Mouse (Mus musculus): ENCODE results near the gene Hmcn1. TPM values are rescaled to one million over a fixed set of nuclear protein-coding genes. Genes with fewer than 3 reads are reported as not detected.

Hmcn1 gene
- polyA plus RNA-seq, 1 experiment from 2014 or later = 2.0 TPM

- no peaks in the 10 kb centered on the region for H3K9me3 ChIP-seq (replicated peaks; ENCODE audit: control insufficient read depth, low read length, poor library complexity, severe bottlenecking)
- WGBS = 71% methylated on average over 8 of the region's 8 CpGs
- H3K4me1 ChIP-seq (ENCODE audit: control insufficient read depth, insufficient read depth, low read length) = no peaks in the 10 kb centered on the region
- no peaks in the 10 kb centered on the region for H3K27me3 ChIP-seq (ENCODE audit: control insufficient read depth, insufficient read depth, low read depth, low read length)
- no peaks in the 10 kb centered on the region for H3K36me3 ChIP-seq (ENCODE audit: control insufficient read depth, insufficient read depth, low read length)
- H3K4me3 ChIP-seq (ENCODE audit: low read depth, low read length) = no peak overlapping the region
- ATAC-seq = no peak
- H3K27ac ChIP-seq (ENCODE audit: low read length) = no peak overlapping the region
- no peak overlapping the region for H3K9ac ChIP-seq (ENCODE audit: low read depth, low read length)
- H3K4me2 ChIP-seq (ENCODE audit: low read length) = no peak overlapping the region
Measured at GRCm38 (mm10) chr1:151001868-151002428, 8.7 kb upstream of the Hmcn1 start.

GRCm38 (mm10) chr1:151000714-151001113 lies 7.5 kb upstream of the Hmcn1 start:
- Histone ChIP-seq H3K36me3 (ENCODE audit: control insufficient read depth, insufficient read depth, low read length) (no peaks in the 10 kb centered on the region), H3K27me3 (ENCODE audit: control insufficient read depth, insufficient read depth, low read depth, low read length) (no peaks in the 10 kb centered on the region), H3K4me3 (ENCODE audit: low read depth, low read length) (no peak overlapping the region), H3K9me3 (replicated peaks; ENCODE audit: control insufficient read depth, low read length, poor library complexity, severe bottlenecking) (peaks cover 4% of the 10 kb centered on the region; the same call in 1 of the 2 replicates), H3K4me1 (ENCODE audit: control insufficient read depth, insufficient read depth, low read length) (no peaks in the 10 kb centered on the region), H3K4me2 (ENCODE audit: low read length) (no peak overlapping the region), H3K27ac (ENCODE audit: low read length) (no peak overlapping the region), H3K9ac (ENCODE audit: low read depth, low read length) (no peak overlapping the region)
- ATAC-seq = no peak
- 74% methylated on average over 13 of the region's 13 CpGs for WGBS

GRCm38 (mm10) chr1:150994612-150995011 lies 1.4 kb upstream of the Hmcn1 start:
- Histone ChIP-seq H3K36me3 (ENCODE audit: control insufficient read depth, insufficient read depth, low read length) (no peaks in the 10 kb centered on the region), H3K4me3 (ENCODE audit: low read depth, low read length) (no peak overlapping the region), H3K27ac (ENCODE audit: low read length) (no peak overlapping the region), H3K9ac (ENCODE audit: low read depth, low read length) (no peak overlapping the region), H3K4me1 (ENCODE audit: control insufficient read depth, insufficient read depth, low read length) (peaks cover 18% of the 10 kb centered on the region), H3K9me3 (replicated peaks; ENCODE audit: control insufficient read depth, low read length, poor library complexity, severe bottlenecking) (peaks cover 4% of the 10 kb centered on the region; the same call in 1 of the 2 replicates), H3K4me2 (ENCODE audit: low read length) (no peak overlapping the region), H3K27me3 (ENCODE audit: control insufficient read depth, insufficient read depth, low read depth, low read length) (peaks cover 3% of the 10 kb centered on the region; the same call in 1 of the 2 replicates)
- 80% methylated on average over 2 of the region's 2 CpGs for WGBS
- ATAC-seq = no peak

GRCm38 (mm10) chr1:150992711-150993161 lies 499 bp downstream of the Hmcn1 start:
- WGBS = under 1% methylated on average over 6 of the region's 6 CpGs
- ATAC-seq = peak; percentile 43

GRCm38 (mm10) chr1:150991745-150992554 lies 1.3 kb downstream of the Hmcn1 start:
- H3K9ac ChIP-seq (ENCODE audit: low read depth, low read length) = peak overlapping the region; percentile 51
- H3K27ac ChIP-seq (ENCODE audit: low read length) = no peak overlapping the region
- H3K4me1 ChIP-seq (ENCODE audit: control insufficient read depth, insufficient read depth, low read length) = peaks cover 18% of the 10 kb centered on the region
- WGBS = 8% methylated on average over 10 of the region's 10 CpGs
- H3K4me3 ChIP-seq (ENCODE audit: low read depth, low read length) = peak overlapping the region; percentile 50
- H3K9me3 ChIP-seq (replicated peaks; ENCODE audit: control insufficient read depth, low read length, poor library complexity, severe bottlenecking) = peaks cover 4% of the 10 kb centered on the region; the same call in 1 of the 2 replicates
- H3K36me3 ChIP-seq (ENCODE audit: control insufficient read depth, insufficient read depth, low read length) = no peaks in the 10 kb centered on the region
- peaks cover 3% of the 10 kb centered on the region; the same call in 1 of the 2 replicates for H3K27me3 ChIP-seq (ENCODE audit: control insufficient read depth, insufficient read depth, low read depth, low read length)
- peak overlapping the region; percentile 98 for H3K4me2 ChIP-seq (ENCODE audit: low read length)
- ATAC-seq = peak; percentile 49

More at GRCm38 (mm10) chr1:150992711-150993161, 499 bp downstream of the Hmcn1 start:
- Histone ChIP-seq H3K4me2 (ENCODE audit: low read length) (peak overlapping the region; percentile 98), H3K27ac (ENCODE audit: low read length) (no peak overlapping the region), H3K4me1 (ENCODE audit: control insufficient read depth, insufficient read depth, low read length) (peaks cover 18% of the 10 kb centered on the region), H3K27me3 (ENCODE audit: control insufficient read depth, insufficient read depth, low read depth, low read length) (peaks cover 3% of the 10 kb centered on the region; the same call in 1 of the 2 replicates), H3K4me3 (ENCODE audit: low read depth, low read length) (peak overlapping the region; percentile 50), H3K9ac (ENCODE audit: low read depth, low read length) (peak overlapping the region; percentile 65), H3K9me3 (replicated peaks; ENCODE audit: control insufficient read depth, low read length, poor library complexity, severe bottlenecking) (peaks cover 4% of the 10 kb centered on the region; the same call in 1 of the 2 replicates), H3K36me3 (ENCODE audit: control insufficient read depth, insufficient read depth, low read length) (no peaks in the 10 kb centered on the region)

GRCm38 (mm10) chr1:150984888-150985287 lies 8.3 kb downstream of the Hmcn1 start:
- WGBS = 47% methylated on average over 4 of the region's 4 CpGs
- Histone ChIP-seq H3K27me3 (ENCODE audit: control insufficient read depth, insufficient read depth, low read depth, low read length) (no peaks in the 10 kb centered on the region), H3K27ac (ENCODE audit: low read length) (no peak overlapping the region), H3K9ac (ENCODE audit: low read depth, low read length) (no peak overlapping the region), H3K36me3 (ENCODE audit: control insufficient read depth, insufficient read depth, low read length) (no peaks in the 10 kb centered on the region), H3K9me3 (replicated peaks; ENCODE audit: control insufficient read depth, low read length, poor library complexity, severe bottlenecking) (no peaks in the 10 kb centered on the region), H3K4me2 (ENCODE audit: low read length) (no peak overlapping the region), H3K4me3 (ENCODE audit: low read depth, low read length) (no peak overlapping the region), H3K4me1 (ENCODE audit: control insufficient read depth, insufficient read depth, low read length) (no peaks in the 10 kb centered on the region)
- ATAC-seq = no peak

GRCm38 (mm10) chr1:150984092-150984503 lies 9.1 kb downstream of the Hmcn1 start:
- H3K9ac ChIP-seq (ENCODE audit: low read depth, low read length) = no peak overlapping the region
- H3K27me3 ChIP-seq (ENCODE audit: control insufficient read depth, insufficient read depth, low read depth, low read length) = no peaks in the 10 kb centered on the region
- H3K4me1 ChIP-seq (ENCODE audit: control insufficient read depth, insufficient read depth, low read length) = no peaks in the 10 kb centered on the region
- WGBS = 92% methylated on average over 6 of the region's 6 CpGs
- H3K4me2 ChIP-seq (ENCODE audit: low read length) = no peak overlapping the region
- ATAC-seq = no peak
- no peaks in the 10 kb centered on the region for H3K36me3 ChIP-seq (ENCODE audit: control insufficient read depth, insufficient read depth, low read length)
- no peak overlapping the region for H3K27ac ChIP-seq (ENCODE audit: low read length)
- H3K4me3 ChIP-seq (ENCODE audit: low read depth, low read length) = no peak overlapping the region
- no peaks in the 10 kb centered on the region for H3K9me3 ChIP-seq (replicated peaks; ENCODE audit: control insufficient read depth, low read length, poor library complexity, severe bottlenecking)

GRCm38 (mm10) chr1:150978651-150979050 lies 14.6 kb downstream of the Hmcn1 start:
- 91% methylated on average over 3 of the region's 3 CpGs for WGBS
- Histone ChIP-seq H3K27ac (ENCODE audit: low read length) (no peak overlapping the region), H3K9me3 (replicated peaks; ENCODE audit: control insufficient read depth, low read length, poor library complexity, severe bottlenecking) (no peaks in the 10 kb centered on the region), H3K36me3 (ENCODE audit: control insufficient read depth, insufficient read depth, low read length) (no peaks in the 10 kb centered on the region), H3K4me3 (ENCODE audit: low read depth, low read length) (no peak overlapping the region), H3K4me2 (ENCODE audit: low read length) (no peak overlapping the region), H3K27me3 (ENCODE audit: control insufficient read depth, insufficient read depth, low read depth, low read length) (no peaks in the 10 kb centered on the region), H3K9ac (ENCODE audit: low read depth, low read length) (no peak overlapping the region), H3K4me1 (ENCODE audit: control insufficient read depth, insufficient read depth, low read length) (peaks cover 9% of the 10 kb centered on the region)
- no peak for ATAC-seq

GRCm38 (mm10) chr1:150976263-150976662 lies 17.0 kb downstream of the Hmcn1 start:
- Histone ChIP-seq H3K27ac (ENCODE audit: low read length) (peak overlapping the region; percentile 2), H3K4me3 (ENCODE audit: low read depth, low read length) (no peak overlapping the region), H3K27me3 (ENCODE audit: control insufficient read depth, insufficient read depth, low read depth, low read length) (no peaks in the 10 kb centered on the region), H3K4me1 (ENCODE audit: control insufficient read depth, insufficient read depth, low read length) (peaks cover 9% of the 10 kb centered on the region), H3K9me3 (replicated peaks; ENCODE audit: control insufficient read depth, low read length, poor library complexity, severe bottlenecking) (no peaks in the 10 kb centered on the region), H3K9ac (ENCODE audit: low read depth, low read length) (no peak overlapping the region), H3K36me3 (ENCODE audit: control insufficient read depth, insufficient read depth, low read length) (no peaks in the 10 kb centered on the region), H3K4me2 (ENCODE audit: low read length) (no peak overlapping the region)
- 8% methylated on average over 2 of the region's 2 CpGs for WGBS
- peak; percentile 77; the same call in 1 of the 2 replicates for ATAC-seq

Measured in midbrain, embryonic 16.5 days (tissue).